Mouse (Mus musculus): ENCODE data around the gene Vmn2r78.
"Not testable (repeated sequence)": the region's sequence is repeated elsewhere in the genome, so short reads cannot be mapped to it uniquely, and the experiment has no call there.

The Vmn2r78 gene

DNA sequence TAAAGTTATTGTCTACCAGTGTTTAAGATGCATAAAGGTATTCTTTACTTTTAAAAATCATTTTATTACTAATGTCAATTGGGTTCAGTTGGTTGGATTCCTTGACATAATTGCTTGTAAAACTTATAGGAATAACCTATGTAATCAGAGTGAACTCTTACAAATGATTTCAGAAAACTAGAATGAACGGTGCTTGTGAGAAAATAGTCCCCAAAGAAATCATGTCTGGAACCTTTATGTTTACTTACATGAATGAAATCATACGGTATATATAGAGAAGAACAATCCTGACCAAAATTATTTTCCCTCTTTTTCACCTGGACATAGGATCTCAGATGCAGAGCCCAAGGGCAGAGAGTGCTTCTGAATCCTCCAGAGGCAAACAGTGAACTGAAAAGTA lies at the start of gene Vmn2r78:
Vmn2r78 (plus strand) TSS at position 301 of the 400 bp plus-strand sequence.
- not testable (repeated sequence) for ATAC-seq (ENCODE audit: low TSS enrichment)

GRCm38 (mm10) chr7:86889470-86890469 lies 25.1 kb upstream of the Vmn2r78 start:
- no peak for ATAC-seq (ENCODE audit: low TSS enrichment)

DNA sequence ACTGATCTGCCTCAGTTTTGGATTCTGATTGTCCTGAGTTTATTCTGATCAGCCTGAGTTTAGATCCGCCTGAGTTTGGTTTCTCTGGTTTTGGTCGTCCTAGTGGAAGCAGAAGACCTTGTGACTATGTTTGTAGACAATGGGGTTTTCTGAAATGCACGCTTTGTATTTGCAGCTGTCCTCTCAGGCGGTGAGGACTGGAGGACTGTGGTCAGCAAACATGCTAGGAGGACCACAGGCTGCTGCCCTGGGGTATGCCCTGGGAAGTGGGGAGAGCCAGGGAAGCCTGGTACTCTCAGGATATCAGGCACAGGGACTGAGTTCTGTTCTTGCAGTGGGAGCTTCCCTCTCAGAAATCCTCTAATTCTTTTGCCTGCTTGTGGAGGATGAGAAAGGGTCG lies 22.4 kb downstream of the Vmn2r78 start:
- no peak for ATAC-seq (ENCODE audit: low TSS enrichment)

- ATAC-seq (ENCODE audit: low TSS enrichment), result no peak
Observed at GRCm38 (mm10) chr7:86994700-86995099, 79.8 kb downstream of the Vmn2r78 start.

DNA sequence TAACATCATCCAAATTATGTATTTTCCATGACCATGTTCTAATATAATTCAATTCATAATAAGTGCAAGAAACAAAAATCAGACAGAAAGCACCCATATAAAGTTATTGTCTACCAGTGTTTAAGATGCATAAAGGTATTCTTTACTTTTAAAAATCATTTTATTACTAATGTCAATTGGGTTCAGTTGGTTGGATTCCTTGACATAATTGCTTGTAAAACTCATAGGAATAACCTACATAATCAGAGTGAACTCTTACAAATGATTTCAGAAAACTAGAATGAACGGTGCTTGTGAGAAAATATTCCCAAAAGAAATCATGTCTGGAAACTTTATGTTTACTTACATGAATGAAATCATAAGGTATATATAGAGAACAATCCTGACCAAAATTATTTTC lies 80.9 kb downstream of the Vmn2r78 start, which contains the start of gene Vmn2r79:
Vmn2r79 (plus strand) TSS at position 301 of the 400 bp plus-strand sequence.
- ATAC-seq (ENCODE audit: low TSS enrichment), result not testable (repeated sequence)

Data from frontal cortex, adult (tissue).